Mouse (Mus musculus) myocyte (in vitro differentiated cells): ENCODE measurements around the gene Uba2. TPM values are rescaled to one million over a fixed set of nuclear protein-coding genes. Genes with fewer than 3 reads are reported as not detected.

Experiments
- H3K27me3 ChIP-seq: one replicate; pipeline ENCODE4 v1.6.1; 2011; ENCODE audit not compliant: control insufficient read depth, insufficient read depth, insufficient read length
- H3K36me3 ChIP-seq: one replicate; pipeline ENCODE4 v1.6.1; 2011; ENCODE audit not compliant: control insufficient read depth, insufficient read depth
- H3K4me2 ChIP-seq: one replicate; pipeline ENCODE4 v1.6.1; 2011; ENCODE audit warnings: low read depth, control low read depth
- H3K4me3 ChIP-seq: one replicate; pipeline ENCODE4 v1.5.1; 2011; ENCODE audit warnings: mild to moderate bottlenecking, control low read depth, moderate library complexity
- H3K79me2 ChIP-seq: one replicate; pipeline ENCODE4 v1.6.1; 2011; ENCODE audit not compliant: control insufficient read depth, insufficient read depth
- H3ac ChIP-seq: one replicate; pipeline ENCODE4 v1.6.1; 2011; ENCODE audit not compliant: control insufficient read depth, insufficient read length
- CEBPB ChIP-seq: IDR thresholded peaks from 2 replicates; pipeline ENCODE4 v1.6.1; 2011; ENCODE audit warnings: mild to moderate bottlenecking, moderate library complexity; ENCODE audit not compliant: poor library complexity, insufficient read depth, severe bottlenecking
- E2F4 ChIP-seq: IDR thresholded peaks from one replicate; pipeline ENCODE4 v1.6.1; 2011; ENCODE audit warnings: mild to moderate bottlenecking, control low read depth, moderate library complexity; ENCODE audit not compliant: insufficient read depth
- MAX ChIP-seq: IDR thresholded peaks from one replicate; pipeline ENCODE4 v1.6.1; 2011; ENCODE audit warnings: low read depth, mild to moderate bottlenecking, control low read depth
- MYOD1 ChIP-seq, 3 experiments: IDR thresholded peaks; one replicate each; pipeline ENCODE4 v1.6.1; 2011; ENCODE audit warnings: control low read depth in 2 of 3, low read depth in 2 of 3, mild to moderate bottlenecking in 2 of 3, moderate library complexity in 1 of 3; ENCODE audit not compliant: insufficient read length in 2 of 3, control insufficient read depth in 1 of 3
- MYOG ChIP-seq, 3 experiments: IDR thresholded peaks; one replicate each; pipeline ENCODE4 v1.6.1; 2011; ENCODE audit warnings: control low read depth in 2 of 3, low read depth in 2 of 3, mild to moderate bottlenecking in 2 of 3; ENCODE audit not compliant: insufficient read length in 2 of 3, control insufficient read depth in 1 of 3, insufficient read depth in 1 of 3
- POLR2A ChIP-seq: IDR thresholded peaks from one replicate; pipeline ENCODE4 v1.6.1; 2011; ENCODE audit warnings: low read depth, mild to moderate bottlenecking, control low read depth, moderate library complexity; ENCODE audit not compliant: insufficient read length
- POLR2AphosphoS2 ChIP-seq: IDR thresholded peaks from one replicate; pipeline ENCODE4 v1.6.1; 2011; ENCODE audit warnings: low read depth, control low read depth; ENCODE audit not compliant: insufficient read length
- REST ChIP-seq: IDR thresholded peaks from one replicate; pipeline ENCODE4 v1.6.1; 2011; ENCODE audit warnings: mild to moderate bottlenecking, control low read depth, moderate library complexity; ENCODE audit not compliant: insufficient read depth, insufficient read length
- SRF ChIP-seq: IDR thresholded peaks from one replicate; pipeline ENCODE4 v1.6.1; 2011; ENCODE audit warnings: low read depth; ENCODE audit not compliant: control insufficient read depth, insufficient read length
- TCF12 ChIP-seq: IDR thresholded peaks from one replicate; pipeline ENCODE4 v1.6.1; 2011; ENCODE audit warnings: mild to moderate bottlenecking, control low read depth; ENCODE audit not compliant: poor library complexity, insufficient read depth, severe bottlenecking
- TCF3 ChIP-seq: IDR thresholded peaks from one replicate; pipeline ENCODE4 v1.6.1; 2011; ENCODE audit warnings: low read depth, control low read depth; ENCODE audit not compliant: insufficient read length
- USF1 ChIP-seq: IDR thresholded peaks from one replicate; pipeline ENCODE4 v1.6.1; 2011; ENCODE audit warnings: low read depth, mild to moderate bottlenecking, control low read depth, moderate library complexity
- polyA plus RNA-seq: library from polyadenylated mRNA; unstranded; fragments of >200 nt; fragmentation: generic; extraction: Trizol; gene quantifications from one replicate; pipeline ENCODE4 v1.2.1, GENCODE M21; 2012; ENCODE audit warnings: missing spikeins

Uba2 gene
- polyA plus RNA-seq, 1 experiment = 48.7 TPM

- Histone ChIP-seq H3K79me2 (no peaks in the 10 kb centered on the region), H3K4me3 (no peak overlapping the region), H3K4me2 (no peak overlapping the region), H3K36me3 (no peaks in the 10 kb centered on the region), H3K27me3 (no peaks in the 10 kb centered on the region), H3ac (no peak overlapping the region)
- TF ChIP-seq SRF (no peak), POLR2A (no peak), POLR2AphosphoS2 (no peak), MAX (no peak), MYOG (IDR thresholded peaks at IDR 0.05; ENCODE audit: control insufficient read depth in 1 of 3, insufficient read depth in 1 of 3, insufficient read length in 2 of 3, low read depth in 2 of 3) (no peak), MYOD1 (IDR thresholded peaks at IDR 0.05; ENCODE audit: control insufficient read depth in 1 of 3, insufficient read length in 2 of 3, low read depth in 2 of 3) (no peak), REST (no peak), TCF12 (no peak), E2F4 (no peak), USF1 (no peak), CEBPB (no peak), TCF3 (no peak)
These were observed 69.4 kb downstream of the Uba2 start for GRCm38 (mm10) chr7:34100002-34100401.

GRCm38 (mm10) chr7:34094911-34095481 is 74.4 kb downstream of the Uba2 start, which contains the start of gene Scgb1b30:
Gene Scgb1b30, plus strand, starts transcription at chr7:34095431.
- Histone ChIP-seq H3K4me2 (no peak within 1 kb of the TSS), H3K27me3 (no peaks in the 10 kb centered on the region), H3K79me2 (no peaks in the 10 kb centered on the region), H3K4me3 (no peak within 1 kb of the TSS), H3K36me3 (no peaks in the 10 kb centered on the region), H3ac (no peak within 1 kb of the TSS)
- no peak for TF ChIP-seq TCF12
- TF ChIP-seq MYOD1 (IDR thresholded peaks at IDR 0.05; ENCODE audit: control insufficient read depth in 1 of 3, insufficient read length in 2 of 3, low read depth in 2 of 3) = no peak
- TF ChIP-seq POLR2A = no peak
- no peak for TF ChIP-seq SRF
- TF ChIP-seq REST = no peak
- no peak for TF ChIP-seq TCF3
- no peak for TF ChIP-seq MAX
- TF ChIP-seq E2F4 = no peak
- TF ChIP-seq MYOG (IDR thresholded peaks at IDR 0.05; ENCODE audit: control insufficient read depth in 1 of 3, insufficient read depth in 1 of 3, insufficient read length in 2 of 3, low read depth in 2 of 3) = no peak
- no peak for TF ChIP-seq USF1
- no peak for TF ChIP-seq POLR2AphosphoS2
- TF ChIP-seq CEBPB = no peak

Other genes starting within 250 kb of the Uba2 start
- gene Scgb2b26, start 224.6 kb downstream of the Uba2 start, polyA plus RNA-seq = not detected
- not detected for gene Scgb2b27, start 155.7 kb downstream of the Uba2 start, polyA plus RNA-seq
- not detected for gene Scgb1b27, start 148.1 kb downstream of the Uba2 start, polyA plus RNA-seq
- not detected for gene Scgb1b30, start 74.2 kb downstream of the Uba2 start, polyA plus RNA-seq
- 22.1 TPM for gene Wtip, start 36.3 kb downstream of the Uba2 start, polyA plus RNA-seq
- gene Pdcd2l, start 27.1 kb upstream of the Uba2 start, polyA plus RNA-seq = 48.4 TPM
- gene Gpi1, start 60.7 kb upstream of the Uba2 start, polyA plus RNA-seq = 671 TPM
- gene Gm6096, start 81.4 kb upstream of the Uba2 start, polyA plus RNA-seq = 0.13 TPM
- gene 4931406P16Rik, start 144.0 kb upstream of the Uba2 start, polyA plus RNA-seq = 14.5 TPM
- gene Lsm14a, start 223.7 kb upstream of the Uba2 start, polyA plus RNA-seq = 69.3 TPM